Mouse (Mus musculus) forebrain, embryonic 10.5 days (tissue): ENCODE measurements at regions not wholly inside any gene's neighbourhood (a gene's known extent, or its start where the extent isn't known, plus 50 kb on each side); places are given as distances from the start of the nearest gene placed in this dataset.
A peak's percentile ranks its signal among the peaks of the same experiment; 100 is the strongest.

Experiments
- DNase-seq: peaks from one replicate; pipeline ENCODE4 v3.0.0-alpha.2; 2017; ENCODE audit warnings: low spot score; ENCODE audit errors: extremely low spot score
- H3K27ac ChIP-seq: fragments of 300-500 bp; sonication (generic); 2 replicates; pipeline ENCODE4 v1.5.1; 2016; ENCODE audit warnings: mild to moderate bottlenecking
- H3K27me3 ChIP-seq: fragments of 300-500 bp; sonication (generic); 2 replicates; pipeline ENCODE4 v1.6.1; 2016; ENCODE audit warnings: mild to moderate bottlenecking; ENCODE audit not compliant: poor library complexity, severe bottlenecking
- H3K36me3 ChIP-seq: fragments of 300-500 bp; sonication (generic); replicated peaks from 2 replicates; pipeline ENCODE4 v1.6.1; 2016; ENCODE audit warnings: mild to moderate bottlenecking, moderate library complexity
- H3K4me1 ChIP-seq: fragments of 300-500 bp; sonication (generic); 2 replicates; pipeline ENCODE4 v1.6.1; 2016
- H3K4me3 ChIP-seq: fragments of 300-500 bp; sonication (generic); 2 replicates; pipeline ENCODE4 v1.5.1; 2016; ENCODE audit warnings: mild to moderate bottlenecking, moderate library complexity
- H3K9me3 ChIP-seq: fragments of 300-500 bp; sonication (generic); 2 replicates; pipeline ENCODE4 v1.6.1; 2016; ENCODE audit warnings: mild to moderate bottlenecking, moderate library complexity
- WGBS: fragments of 180-500 bp; shearing (Covaris S2); methylation state at CpG from one replicate; pipeline ENCODE4 v1.1.7; 2016; 5-methylcytosine and 5-hydroxymethylcytosine counted together

DNA sequence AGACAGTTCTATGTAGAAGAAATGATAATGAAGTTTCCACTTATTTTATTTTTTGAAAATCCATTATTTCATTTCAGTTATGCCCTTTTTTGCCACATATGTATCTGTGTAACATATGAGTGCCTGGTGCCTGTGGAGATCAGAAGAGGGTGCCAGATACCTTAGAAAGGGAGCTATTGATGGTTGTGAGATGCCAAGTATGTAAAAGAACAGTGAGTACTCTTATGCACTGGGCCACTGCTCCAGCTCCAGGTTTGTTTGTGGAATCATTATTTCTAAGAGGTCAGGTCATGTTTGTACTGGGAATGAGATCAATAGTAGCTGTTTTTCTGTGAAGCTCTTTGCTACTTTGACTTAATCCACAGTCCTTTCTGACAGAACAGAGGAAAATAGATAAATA, 68.1 kb downstream of the Cenpw start:
- no peaks in the 10 kb centered on the region for H3K9me3 ChIP-seq
- no peaks in the 10 kb centered on the region for H3K27me3 ChIP-seq
- H3K36me3 ChIP-seq = no peaks in the 10 kb centered on the region
- H3K4me3 ChIP-seq = no peak overlapping the region
- no peaks in the 10 kb centered on the region for H3K4me1 ChIP-seq
- no peak for DNase-seq
- no peak overlapping the region for H3K27ac ChIP-seq

- Histone ChIP-seq H3K9me3 (no peaks in the 10 kb centered on the region), H3K4me3 (no peak overlapping the region), H3K27ac (no peak overlapping the region), H3K27me3 (no peaks in the 10 kb centered on the region), H3K4me1 (0 out of 2 replicates have a peak, but pooled peaks cover 3% of the 10 kb centered on the region), H3K36me3 (no peaks in the 10 kb centered on the region)
- 80% methylated on average over 3 of the region's 3 CpGs for WGBS
- DNase-seq = no peak
These were observed 90.0 kb downstream of the Cenpw start for GRCm38 (mm10) chr10:30110341-30110740.

DNA sequence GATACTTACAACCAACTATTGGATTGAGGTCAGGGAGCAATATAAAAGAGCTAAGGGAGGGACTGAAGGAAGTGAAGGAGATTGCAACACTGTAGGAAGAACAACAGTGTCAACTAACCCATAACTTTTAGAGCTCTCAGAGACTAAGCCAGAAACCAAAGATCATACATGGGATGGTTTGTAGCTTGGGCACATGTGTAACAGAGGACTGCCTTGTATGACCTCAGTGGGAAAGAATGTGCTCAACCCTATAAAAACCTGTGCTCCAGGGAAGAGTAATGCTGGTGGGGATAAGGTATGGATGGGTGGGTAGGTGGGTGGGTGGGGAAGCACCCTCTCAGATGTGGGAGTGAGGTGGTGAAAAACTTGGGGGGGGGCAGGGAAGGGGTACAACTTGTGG, 97.9 kb downstream of the Cenpw start:
- Histone ChIP-seq H3K27ac (no peak overlapping the region), H3K36me3 (no peaks in the 10 kb centered on the region), H3K27me3 (no peaks in the 10 kb centered on the region), H3K4me3 (no peak overlapping the region), H3K4me1 (0 out of 2 replicates have a peak, but pooled peaks cover 3% of the 10 kb centered on the region), H3K9me3 (no peaks in the 10 kb centered on the region)
- DNase-seq = no peak

GRCm38 (mm10) chr10:30094603-30095002, 105.8 kb downstream of the Cenpw start:
- DNase-seq = no peak
- H3K9me3 ChIP-seq = no peaks in the 10 kb centered on the region
- no peak overlapping the region for H3K4me3 ChIP-seq
- peaks cover 60% of the 10 kb centered on the region for H3K4me1 ChIP-seq
- H3K27me3 ChIP-seq = no peaks in the 10 kb centered on the region
- H3K27ac ChIP-seq = peak overlapping the region; percentile 67; the same call in 1 of the 2 replicates
- H3K36me3 ChIP-seq = no peaks in the 10 kb centered on the region

GRCm38 (mm10) chr10:30091549-30091948, 108.8 kb downstream of the Cenpw start:
- DNase-seq = no peak
- Histone ChIP-seq H3K27me3 (no peaks in the 10 kb centered on the region), H3K36me3 (no peaks in the 10 kb centered on the region), H3K4me1 (peaks cover 62% of the 10 kb centered on the region), H3K4me3 (no peak overlapping the region), H3K27ac (peak overlapping the region; percentile 80), H3K9me3 (no peaks in the 10 kb centered on the region)
- 4% methylated on average over 1 of the region's 1 CpGs for WGBS

GRCm38 (mm10) chr10:30089406-30089805, 111.0 kb downstream of the Cenpw start:
- 74% methylated on average over 7 of the region's 7 CpGs for WGBS
- Histone ChIP-seq H3K4me3 (no peak overlapping the region), H3K36me3 (no peaks in the 10 kb centered on the region), H3K9me3 (no peaks in the 10 kb centered on the region), H3K4me1 (peaks cover 42% of the 10 kb centered on the region), H3K27ac (peak overlapping the region; percentile 63; the same call in 1 of the 2 replicates), H3K27me3 (no peaks in the 10 kb centered on the region)
- DNase-seq = no peak

DNA sequence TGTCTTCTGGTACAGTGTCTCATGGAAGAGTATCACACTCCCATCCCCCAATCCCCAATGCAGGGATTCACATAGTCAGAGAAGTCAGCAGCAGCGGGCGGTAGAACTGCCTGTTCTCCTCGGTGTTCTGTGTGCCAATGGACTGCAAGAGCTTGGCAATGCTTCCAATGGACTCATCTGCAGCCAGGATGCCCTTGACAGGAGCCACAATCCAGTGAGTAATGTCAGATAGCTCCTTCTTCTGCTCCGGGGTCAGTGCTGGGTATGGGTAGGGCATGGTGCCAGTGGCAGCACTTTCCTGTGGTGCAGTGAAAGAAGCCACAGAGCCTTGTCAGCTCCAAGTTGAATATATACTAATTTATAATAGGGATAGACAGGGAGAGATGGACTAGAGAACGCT, 115.3 kb downstream of the Cenpw start:
- DNase-seq = no peak
- H3K4me3 ChIP-seq = no peak overlapping the region
- no peaks in the 10 kb centered on the region for H3K36me3 ChIP-seq
- no peaks in the 10 kb centered on the region for H3K27me3 ChIP-seq
- H3K27ac ChIP-seq = no peak overlapping the region
- no peaks in the 10 kb centered on the region for H3K9me3 ChIP-seq
- H3K4me1 ChIP-seq = peaks cover 10% of the 10 kb centered on the region; the same call in 1 of the 2 replicates
- WGBS = 94% methylated on average over 5 of the region's 5 CpGs

DNA sequence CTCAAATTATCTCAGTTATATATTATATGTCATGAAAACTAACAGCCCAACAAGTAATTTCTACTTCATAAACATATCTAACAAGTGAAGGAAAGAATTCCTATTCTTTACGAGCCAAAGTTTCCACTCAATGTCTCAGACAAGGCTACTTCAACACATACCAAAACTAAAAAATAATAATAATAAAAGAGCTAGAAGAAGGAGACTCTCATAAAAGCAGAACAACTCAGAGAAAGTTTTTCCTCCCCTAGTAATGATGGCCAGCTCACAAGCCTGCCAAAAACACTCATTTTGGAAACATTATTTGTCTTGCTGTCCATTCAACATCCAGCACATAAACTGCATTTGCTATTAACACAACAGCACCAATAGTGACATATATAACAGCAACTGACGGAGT, 133.7 kb downstream of the Cenpw start:
- WGBS = 88% methylated on average over 2 of the region's 2 CpGs
- no peak for DNase-seq
- Histone ChIP-seq H3K9me3 (no peaks in the 10 kb centered on the region), H3K27ac (no peak overlapping the region), H3K4me3 (no peak overlapping the region), H3K27me3 (no peaks in the 10 kb centered on the region), H3K36me3 (no peaks in the 10 kb centered on the region), H3K4me1 (no peaks in the 10 kb centered on the region)

GRCm38 (mm10) chr10:30030621-30031020, 169.7 kb downstream of the Cenpw start:
- H3K27me3 ChIP-seq = no peaks in the 10 kb centered on the region
- no peaks in the 10 kb centered on the region for H3K4me1 ChIP-seq
- no peak for DNase-seq
- H3K4me3 ChIP-seq = no peak overlapping the region
- H3K36me3 ChIP-seq = no peaks in the 10 kb centered on the region
- H3K27ac ChIP-seq = no peak overlapping the region
- H3K9me3 ChIP-seq = no peaks in the 10 kb centered on the region
- WGBS = 86% methylated on average over 4 of the region's 4 CpGs

GRCm38 (mm10) chr10:30002950-30003636, 197.3 kb downstream of the Cenpw start:
- no peak for DNase-seq
- H3K36me3 ChIP-seq = no peaks in the 10 kb centered on the region
- H3K27me3 ChIP-seq = no peaks in the 10 kb centered on the region
- WGBS = 87% methylated on average over 6 of the region's 6 CpGs
- no peaks in the 10 kb centered on the region for H3K9me3 ChIP-seq
- H3K4me1 ChIP-seq = no peaks in the 10 kb centered on the region
- H3K27ac ChIP-seq = no peak overlapping the region
- H3K4me3 ChIP-seq = no peak overlapping the region

DNA sequence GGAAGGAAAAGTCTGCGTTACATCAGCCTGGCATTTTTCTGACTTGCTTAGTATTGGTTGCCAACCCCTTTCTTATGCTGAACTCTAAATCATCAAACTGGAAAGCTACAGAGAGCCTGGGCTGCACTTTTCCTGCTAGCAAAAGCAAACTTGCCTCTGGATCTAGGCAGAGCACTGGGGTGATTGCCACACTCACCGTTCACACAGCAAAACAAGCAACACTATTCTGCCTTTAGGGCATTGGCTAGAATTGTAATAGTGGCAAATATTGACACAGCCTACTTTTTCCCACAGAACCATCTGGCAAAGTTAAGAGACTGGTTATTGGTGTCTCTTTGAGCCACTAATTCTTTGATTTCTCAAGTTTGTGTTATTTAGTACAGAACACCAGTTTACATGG, 199.5 kb downstream of the Cenpw start:
- no peaks in the 10 kb centered on the region for H3K36me3 ChIP-seq
- H3K27me3 ChIP-seq = no peaks in the 10 kb centered on the region
- no peak for DNase-seq
- H3K9me3 ChIP-seq = no peaks in the 10 kb centered on the region
- H3K4me1 ChIP-seq = no peaks in the 10 kb centered on the region
- no peak overlapping the region for H3K27ac ChIP-seq
- WGBS = 86% methylated on average over 2 of the region's 2 CpGs
- H3K4me3 ChIP-seq = no peak overlapping the region

- H3K27me3 ChIP-seq = no peaks in the 10 kb centered on the region
- DNase-seq = no peak
- WGBS = 97% methylated on average over 2 of the region's 2 CpGs
These were observed 218.8 kb downstream of the Cenpw start for GRCm38 (mm10) chr10:29981539-29981938.

More at GRCm38 (mm10) chr10:29981539-29981938, 218.8 kb downstream of the Cenpw start:
- no peak overlapping the region for H3K4me3 ChIP-seq
- H3K4me1 ChIP-seq = no peaks in the 10 kb centered on the region
- no peak overlapping the region for H3K27ac ChIP-seq
- H3K9me3 ChIP-seq = no peaks in the 10 kb centered on the region
- no peaks in the 10 kb centered on the region for H3K36me3 ChIP-seq
